Mouse (Mus musculus): ENCODE data around the gene Gpbp1.

DNA sequence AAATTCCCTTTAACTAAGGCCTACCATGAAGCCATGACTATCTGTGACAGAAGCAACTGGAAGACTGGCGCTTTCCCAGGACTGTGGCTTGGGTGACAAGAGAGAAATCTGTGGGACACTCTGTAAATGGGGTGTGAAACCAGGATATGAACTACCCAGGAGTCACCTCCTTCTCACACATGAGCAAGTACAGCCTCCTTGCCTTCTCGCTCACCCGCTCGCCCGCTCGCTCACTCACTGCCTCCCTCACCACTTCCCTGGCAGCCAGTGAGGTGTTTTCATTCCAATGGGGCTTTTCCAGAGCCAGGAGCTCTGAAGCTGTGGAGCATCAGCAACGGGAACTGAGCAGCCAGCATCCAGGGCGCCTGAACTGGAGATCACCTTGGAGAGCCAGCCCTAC lies 95.6 kb downstream of the Gpbp1 start:
- TF ChIP-seq ZKSCAN1 (IDR thresholded peaks at IDR 0.05; ENCODE audit: borderline replicate concordance, low read depth, low read length) (no peak), ZNF384 (IDR thresholded peaks at IDR 0.05; ENCODE audit: low read depth, low read length) (no peak), CTCF (conservative IDR thresholded peaks at IDR 0.05 in 1 of 2, IDR thresholded peaks at IDR 0.05 in 1 of 2; ENCODE audit: low read depth in 2 of 2, low read length in 2 of 2) (no peak), POLR2A (IDR thresholded peaks at IDR 0.05; ENCODE audit: low read depth, low read length) (no peak), ZC3H11A (IDR thresholded peaks at IDR 0.05; ENCODE audit: low read depth, low read length) (no peak), CHD1 (IDR thresholded peaks at IDR 0.05; ENCODE audit: low read depth, low read length) (no peak), NELFE (IDR thresholded peaks at IDR 0.05; ENCODE audit: low read depth, low read length) (no peak), MAX (IDR thresholded peaks at IDR 0.05; ENCODE audit: low read length) (no peak), ZMIZ1 (IDR thresholded peaks at IDR 0.05; ENCODE audit: low read depth, low read length) (no peak), TBP (conservative IDR thresholded peaks at IDR 0.05; ENCODE audit: low read depth, low read length) (no peak), USF1 (IDR thresholded peaks at IDR 0.05; ENCODE audit: low read depth, low read length) (no peak), HCFC1 (IDR thresholded peaks at IDR 0.05; ENCODE audit: low read depth, low read length) (no peak), PAX5 (IDR thresholded peaks at IDR 0.05; ENCODE audit: low read length) (no peak), EP300 (IDR thresholded peaks at IDR 0.05; ENCODE audit: low read length) (no peak)
